Mouse (Mus musculus): Measurements from ENCODE around the gene Sult1b1. TPM values are rescaled to one million over a fixed set of nuclear protein-coding genes. Genes with fewer than 3 reads are reported as not detected.

Sult1b1 gene
- total and polyA plus RNA-seq, 3 experiments, result not detected

DNA sequence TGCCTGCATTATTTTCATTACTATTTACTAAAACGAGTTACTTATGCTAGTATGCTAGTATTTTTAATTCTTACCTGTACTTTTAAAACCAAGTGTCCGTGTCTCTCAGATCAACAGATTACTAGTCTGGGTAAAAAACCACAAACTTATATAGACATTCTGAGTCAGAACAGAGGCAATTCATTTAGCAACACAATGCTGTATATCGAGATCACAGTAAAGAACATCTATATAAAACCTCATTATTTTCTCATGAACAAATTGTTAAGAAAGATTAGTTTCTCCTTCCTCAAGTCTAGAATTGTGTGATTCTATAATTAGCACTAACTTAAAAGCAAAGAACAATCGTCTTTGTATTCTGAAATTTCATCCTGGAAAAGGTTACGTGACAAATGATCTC lies 55.8 kb downstream of the Sult1b1 start, which contains the start of gene Ugt2a2:
Gene Ugt2a2 (minus strand): TSS at position 101 of the 400 bp plus-strand sequence.
- H3K4me2 ChIP-seq (ENCODE audit: insufficient read depth, low read depth, poor library complexity, severe bottlenecking), result no peak within 1 kb of the TSS
- TF ChIP-seq SMC3 (IDR thresholded peaks at IDR 0.05; ENCODE audit: low read depth, low read length) (no peak), MXI1 (IDR thresholded peaks at IDR 0.05; ENCODE audit: low read depth, low read length) (no peak), RCOR1 (conservative IDR thresholded peaks at IDR 0.05; ENCODE audit: low read depth, low read length) (no peak), MYC (IDR thresholded peaks at IDR 0.05; ENCODE audit: low read depth, low read length) (no peak), MEF2A (IDR thresholded peaks at IDR 0.05; ENCODE audit: borderline replicate concordance, low read depth, low read length) (no peak), KAT2A (IDR thresholded peaks at IDR 0.05; ENCODE audit: insufficient replicate concordance, low read length) (no peak), USF1 (IDR thresholded peaks at IDR 0.05; ENCODE audit: low read depth, low read length) (no peak), E2F4 (IDR thresholded peaks at IDR 0.05; ENCODE audit: insufficient replicate concordance, low read depth, low read length) (no peak), POLR2A (IDR thresholded peaks at IDR 0.05; ENCODE audit: low read depth, low read length) (no peak), JUND (conservative IDR thresholded peaks at IDR 0.05; ENCODE audit: low read depth, low read length) (no peak), BHLHE40 (IDR thresholded peaks at IDR 0.05; ENCODE audit: low read depth, low read length) (no peak), UBTF (IDR thresholded peaks at IDR 0.05; ENCODE audit: low read depth, low read length) (no peak), CTCF (conservative IDR thresholded peaks at IDR 0.05 in 1 of 2, IDR thresholded peaks at IDR 0.05 in 1 of 2; ENCODE audit: low read depth in 2 of 2, low read length in 2 of 2) (no peak), CHD2 (IDR thresholded peaks at IDR 0.05; ENCODE audit: low read length) (no peak), ELF1 (IDR thresholded peaks at IDR 0.05; ENCODE audit: low read depth, low read length) (no peak), JUN (IDR thresholded peaks at IDR 0.05; ENCODE audit: insufficient read depth, low read depth, low read length) (no peak)
- in situ Hi-C loops (cut with MboI; ENCODE audit: low pct_ligation_motif_present, low pct_unique_long_range_greater_than_20kb, low sequenced_read_pairs) (no loop called here), dilution Hi-C loops (cut with MboI; ENCODE audit: extremely low pct_ligation_motif_present, extremely low pct_unique_long_range_greater_than_20kb, low sequenced_read_pairs) (no loop called here)
- DNase-seq (ENCODE audit: extremely low read depth), result no peak
- no peak within 1 kb of the TSS for H3K27ac ChIP-seq (ENCODE audit: insufficient read depth, low read depth)
- H3K9me3 ChIP-seq (replicated peaks; ENCODE audit: low read length), result no peaks in the 10 kb centered on the region
- H3K79me2 ChIP-seq (replicated peaks; ENCODE audit: control insufficient read depth, extremely low read depth, insufficient read depth, poor library complexity, severe bottlenecking), result no peaks in the 10 kb centered on the region
- H3K27me3 ChIP-seq (replicated peaks), result no peaks in the 10 kb centered on the region
- H3K4me3 ChIP-seq (replicated peaks in 1 of 3; ENCODE audit: low read depth in 2 of 3, low read length in 2 of 3, poor library complexity in 1 of 3), result no peak within 1 kb of the TSS
- H3K4me1 ChIP-seq (ENCODE audit: control insufficient read depth in 1 of 2, insufficient read depth in 2 of 2), result no peaks in the 10 kb centered on the region
- no peaks in the 10 kb centered on the region for H3K36me3 ChIP-seq (replicated peaks in 1 of 2; ENCODE audit: control insufficient read depth in 1 of 2, insufficient read depth in 1 of 2, low read length in 1 of 2)
- H3K9ac ChIP-seq (ENCODE audit: insufficient read depth, low read depth), result no peak within 1 kb of the TSS

Other genes with a start within 250 kb of the Sult1b1 start
- not detected in 2 replicates for gene Ugt2a3, start 201.0 kb downstream of the Sult1b1 start, total RNA-seq (2012; rRNA removed)
- not detected in 2 replicates for gene Ugt2a3, start 201.0 kb downstream of the Sult1b1 start, total RNA-seq (2014; rRNA removed)
- gene Ugt2a3, start 201.0 kb downstream of the Sult1b1 start, polyA plus RNA-seq (2012; ENCODE audit: insufficient read length, low read depth), result not detected in 2 replicates
- not detected in 2 replicates for gene Ugt2b38, start 114.0 kb downstream of the Sult1b1 start, total RNA-seq (2012; rRNA removed)
- not detected in 2 replicates for gene Ugt2b38, start 114.0 kb downstream of the Sult1b1 start, total RNA-seq (2014; rRNA removed)
- not detected in 2 replicates for gene Ugt2b38, start 114.0 kb downstream of the Sult1b1 start, polyA plus RNA-seq (2012; ENCODE audit: insufficient read length, low read depth)
- gene Ugt2a2, start 55.9 kb downstream of the Sult1b1 start, total RNA-seq (2012; rRNA removed), result not detected in 2 replicates
- gene Ugt2a2, start 55.9 kb downstream of the Sult1b1 start, total RNA-seq (2014; rRNA removed), result not detected in 2 replicates
- not detected in 2 replicates for gene Ugt2a2, start 55.9 kb downstream of the Sult1b1 start, polyA plus RNA-seq (2012; ENCODE audit: insufficient read length, low read depth)
- gene Gm43638, start 51.4 kb downstream of the Sult1b1 start, total RNA-seq (2012; rRNA removed), result not detected in 2 replicates
- not detected in 2 replicates for gene Gm43638, start 51.4 kb downstream of the Sult1b1 start, total RNA-seq (2014; rRNA removed)
- gene Gm43638, start 51.4 kb downstream of the Sult1b1 start, polyA plus RNA-seq (2012; ENCODE audit: insufficient read length, low read depth), result not detected in 2 replicates
- gene Ugt2a1, start 47.3 kb downstream of the Sult1b1 start, total RNA-seq (2012; rRNA removed), result not detected in 2 replicates
- not detected in 2 replicates for gene Ugt2a1, start 47.3 kb downstream of the Sult1b1 start, total RNA-seq (2014; rRNA removed)
- not detected in 2 replicates for gene Ugt2a1, start 47.3 kb downstream of the Sult1b1 start, polyA plus RNA-seq (2012; ENCODE audit: insufficient read length, low read depth)
- not detected in 2 replicates for gene Sult1d1, start 30.8 kb upstream of the Sult1b1 start, total RNA-seq (2012; rRNA removed)
- gene Sult1d1, start 30.8 kb upstream of the Sult1b1 start, total RNA-seq (2014; rRNA removed), result not detected in 2 replicates
- gene Sult1d1, start 30.8 kb upstream of the Sult1b1 start, polyA plus RNA-seq (2012; ENCODE audit: insufficient read length, low read depth), result not detected in 2 replicates
- not detected in 2 replicates for gene Sult1e1, start 53.4 kb upstream of the Sult1b1 start, total RNA-seq (2012; rRNA removed)
- gene Sult1e1, start 53.4 kb upstream of the Sult1b1 start, total RNA-seq (2014; rRNA removed), result not detected in 2 replicates
- gene Sult1e1, start 53.4 kb upstream of the Sult1b1 start, polyA plus RNA-seq (2012; ENCODE audit: insufficient read length, low read depth), result not detected in 2 replicates
- not detected in 2 replicates for gene Csn1s1, start 128.0 kb upstream of the Sult1b1 start, total RNA-seq (2012; rRNA removed)
- not detected in 2 replicates for gene Csn1s1, start 128.0 kb upstream of the Sult1b1 start, total RNA-seq (2014; rRNA removed)
- gene Csn1s1, start 128.0 kb upstream of the Sult1b1 start, polyA plus RNA-seq (2012; ENCODE audit: insufficient read length, low read depth), result not detected in 2 replicates
- gene Csn2, start 161.4 kb upstream of the Sult1b1 start, total RNA-seq (2012; rRNA removed), result not detected in 2 replicates
- 0.24 and 0.26 TPM in 2 replicates for gene Csn2, start 161.4 kb upstream of the Sult1b1 start, total RNA-seq (2014; rRNA removed)
- not detected in 2 replicates for gene Csn2, start 161.4 kb upstream of the Sult1b1 start, polyA plus RNA-seq (2012; ENCODE audit: insufficient read length, low read depth)
- not detected in 2 replicates for gene Csn1s2a, start 236.4 kb upstream of the Sult1b1 start, total RNA-seq (2012; rRNA removed)
- not detected in 2 replicates for gene Csn1s2a, start 236.4 kb upstream of the Sult1b1 start, total RNA-seq (2014; rRNA removed)
- gene Csn1s2a, start 236.4 kb upstream of the Sult1b1 start, polyA plus RNA-seq (2012; ENCODE audit: insufficient read length, low read depth), result not detected in 2 replicates